Mouse (Mus musculus) retina, postnatal 1 day (tissue): ENCODE measurements around the gene Eef1g.
A peak's percentile ranks its signal among the peaks of the same experiment; 100 is the strongest.
"Not testable (repeated sequence)": the region's sequence is repeated elsewhere in the genome, so short reads cannot be mapped to it uniquely, and the experiment has no call there.

Source experiments
- DNase-seq: peaks from one replicate; pipeline ENCODE4 v3.0.0-alpha.2; 2012

Gene Eef1g

GRCm38 (mm10) chr19:8988346-8989065 lies 21.7 kb downstream of the Eef1g start:
- DNase-seq, result no peak

GRCm38 (mm10) chr19:8989066-8989566 lies 22.3 kb downstream of the Eef1g start, which contains the start of gene Ahnak:
TSS of gene Ahnak (plus strand) at chr19:8989284.
- peak; percentile 48 for DNase-seq

- peak; percentile 75 for DNase-seq
Measured at GRCm38 (mm10) chr19:8989567-8990431, 23.0 kb downstream of the Eef1g start.

GRCm38 (mm10) chr19:8990432-8991102 lies 23.7 kb downstream of the Eef1g start:
- DNase-seq, result no peak

GRCm38 (mm10) chr19:8991245-8991870 lies 24.5 kb downstream of the Eef1g start:
- DNase-seq, result peak; percentile 35

- DNase-seq, result no peak
Measured at GRCm38 (mm10) chr19:8991871-8992735, 25.3 kb downstream of the Eef1g start.

GRCm38 (mm10) chr19:8992769-8993624 lies 26.2 kb downstream of the Eef1g start:
- DNase-seq, result peak; percentile 72

GRCm38 (mm10) chr19:8993625-8993912 lies 26.7 kb downstream of the Eef1g start:
- DNase-seq, result no peak

- DNase-seq, result no peak
Measured at GRCm38 (mm10) chr19:8994813-8995607, 28.2 kb downstream of the Eef1g start.

- DNase-seq, result no peak
Measured at GRCm38 (mm10) chr19:8996601-8997000, 29.8 kb downstream of the Eef1g start.

- no peak for DNase-seq
Measured at GRCm38 (mm10) chr19:8997546-8997945, 30.7 kb downstream of the Eef1g start.

GRCm38 (mm10) chr19:8998546-8998945 lies 31.7 kb downstream of the Eef1g start:
- no peak for DNase-seq

GRCm38 (mm10) chr19:8999223-8999622 lies 32.4 kb downstream of the Eef1g start:
- no peak for DNase-seq

- DNase-seq, result not testable (repeated sequence)
Measured at GRCm38 (mm10) chr19:9006915-9007314, 40.1 kb downstream of the Eef1g start.

GRCm38 (mm10) chr19:9019298-9019697 lies 52.5 kb downstream of the Eef1g start:
- DNase-seq, result no peak

GRCm38 (mm10) chr19:9023021-9023778 lies 56.4 kb downstream of the Eef1g start:
- DNase-seq, result no peak

- DNase-seq, result no peak
Measured at GRCm38 (mm10) chr19:9025562-9026257, 58.9 kb downstream of the Eef1g start.

- DNase-seq, result peak; percentile 31
Measured at GRCm38 (mm10) chr19:9026634-9027033, 59.8 kb downstream of the Eef1g start.

GRCm38 (mm10) chr19:9027795-9028194 lies 61.0 kb downstream of the Eef1g start:
- DNase-seq, result no peak
